Mouse (Mus musculus) ES-E14 (cell line): ENCODE data around the gene Slc6a9. TPM values are rescaled to one million over a fixed set of nuclear protein-coding genes. Genes with fewer than 3 reads are reported as not detected.

Experiments
- DNase-seq: peaks from one replicate; pipeline ENCODE4 v3.0.0-alpha.2; 2013; ENCODE audit warnings: low read depth, low spot score
- H3K27ac ChIP-seq: 2 replicates; pipeline ENCODE4 v1.5.1; 2012; ENCODE audit warnings: low read depth, mild to moderate bottlenecking, low read length, moderate library complexity, mixed read lengths; ENCODE audit not compliant: poor library complexity, insufficient read depth, severe bottlenecking
- H3K36me3 ChIP-seq: 2 replicates; pipeline ENCODE4 v1.6.1; 2012; ENCODE audit warnings: mild to moderate bottlenecking, low read length, moderate library complexity, mixed read lengths; ENCODE audit not compliant: control insufficient read depth, poor library complexity, insufficient read depth, severe bottlenecking
- H3K4me1 ChIP-seq, 2 experiments: fragments of 150-350 bp in 1 of 2; sonication (generic) in 1 of 2; 2 replicates each; pipeline ENCODE4 v1.6.1; 2012; ENCODE audit warnings: low read length in 2 of 2, mild to moderate bottlenecking in 1 of 2, mixed read lengths in 1 of 2; ENCODE audit not compliant: control insufficient read depth in 2 of 2, insufficient read depth in 2 of 2, poor library complexity in 1 of 2
- H3K4me3 ChIP-seq, 2 experiments: fragments of 150-350 bp in 1 of 2; sonication (generic) in 1 of 2; 2 replicates each; pipeline ENCODE4 v1.5.1; 2012; ENCODE audit warnings: low read length in 2 of 2, low read depth in 1 of 2, mild to moderate bottlenecking in 1 of 2, mixed read lengths in 1 of 2; ENCODE audit not compliant: insufficient read depth in 1 of 2, poor library complexity in 1 of 2, severe bottlenecking in 1 of 2
- H3K9ac ChIP-seq: 2 replicates; pipeline ENCODE4 v1.6.1; 2012; ENCODE audit warnings: low read depth, mild to moderate bottlenecking, low read length, mixed read lengths; ENCODE audit not compliant: poor library complexity, insufficient read depth, severe bottlenecking
- H3K9me3 ChIP-seq: fragments of 150-350 bp; sonication (generic); 2 replicates; pipeline ENCODE4 v1.6.1; 2012; ENCODE audit warnings: low read depth, mild to moderate bottlenecking, low read length; ENCODE audit not compliant: control insufficient read depth, insufficient read depth
- CHD2 ChIP-seq: IDR thresholded peaks from 2 replicates; pipeline ENCODE4 v1.6.1; 2014; ENCODE audit warnings: mild to moderate bottlenecking, low read depth, low read length, inconsistent platforms
- HCFC1 ChIP-seq: IDR thresholded peaks from 2 replicates; pipeline ENCODE4 v1.6.1; 2012; ENCODE audit warnings: low read length, inconsistent platforms, borderline replicate concordance; ENCODE audit not compliant: insufficient read depth
- MAFK ChIP-seq: IDR thresholded peaks from 2 replicates; pipeline ENCODE4 v1.6.1; 2014; ENCODE audit warnings: mild to moderate bottlenecking, low read depth, low read length, inconsistent platforms; ENCODE audit not compliant: insufficient read depth
- ZC3H11A ChIP-seq: IDR thresholded peaks from 2 replicates; pipeline ENCODE4 v1.6.1; 2012; ENCODE audit warnings: low read depth, mild to moderate bottlenecking, inconsistent platforms, low read length, borderline replicate concordance
- ZNF384 ChIP-seq: IDR thresholded peaks from 2 replicates; pipeline ENCODE4 v1.6.1; 2012; ENCODE audit warnings: low read depth, low read length, inconsistent platforms
- in situ Hi-C, 2 experiments: fragments of 600-800 bp; cut with MboI; formaldehyde crosslinking; loops; one replicate each; pipeline ENCODE4 v1.15.1; 2025; ENCODE audit warnings: low sequenced_read_pairs in 2 of 2, inconsistent platforms in 1 of 2; ENCODE audit not compliant: unreplicated experiment in 2 of 2
- total RNA-seq: library from RNA; depleted of rRNA; stranded (reverse); fragments of 300-350 nt; gene quantifications from 2 replicates; pipeline ENCODE4 v1.2.3, GENCODE M21; 2012

Gene Slc6a9
- total RNA-seq, 1 experiment, result 6.9 TPM

GRCm38 (mm10) chr4:117873615-117874014, 39.3 kb downstream of the Slc6a9 start:
- H3K4me1 ChIP-seq, result peaks cover 0 to 12% of the 10 kb centered on the region in 2 experiments; a peak in 2 of 4 replicates
- no peak overlapping the region for H3K4me3 ChIP-seq
- H3K9me3 ChIP-seq, result no peaks in the 10 kb centered on the region
- no peak overlapping the region for H3K27ac ChIP-seq
- no peak for DNase-seq
- in situ Hi-C loops, result no loop called here
- no peak overlapping the region for H3K9ac ChIP-seq
- H3K36me3 ChIP-seq, result peaks cover 15% of the 10 kb centered on the region; the same call in 1 of the 2 replicates
- TF ChIP-seq MAFK, result no peak
- no peak for TF ChIP-seq CHD2
- no peak for TF ChIP-seq HCFC1
- TF ChIP-seq ZC3H11A, result no peak
- TF ChIP-seq ZNF384, result no peak

- Histone ChIP-seq H3K9me3 (no peaks in the 10 kb centered on the region), H3K27ac (no peak overlapping the region), H3K4me3 (no peak overlapping the region), H3K36me3 (peaks cover 19% of the 10 kb centered on the region; the same call in 1 of the 2 replicates), H3K4me1 (peaks cover 0 to 12% of the 10 kb centered on the region in 2 experiments; a peak in 1 of 4 replicates), H3K9ac (no peak overlapping the region)
- TF ChIP-seq ZC3H11A (no peak), CHD2 (no peak), HCFC1 (no peak), ZNF384 (no peak), MAFK (no peak)
- in situ Hi-C loops, result no loop called here
- no peak for DNase-seq
Observed at GRCm38 (mm10) chr4:117878301-117878700, 44.0 kb downstream of the Slc6a9 start.

GRCm38 (mm10) chr4:117878703-117879102, 44.4 kb downstream of the Slc6a9 start:
- Histone ChIP-seq H3K36me3 (peaks cover 18% of the 10 kb centered on the region; the same call in 1 of the 2 replicates), H3K9me3 (no peaks in the 10 kb centered on the region), H3K4me1 (peaks cover 0 to 12% of the 10 kb centered on the region in 2 experiments; a peak in 1 of 4 replicates), H3K4me3 (no peak overlapping the region), H3K9ac (no peak overlapping the region), H3K27ac (no peak overlapping the region)
- no peak for TF ChIP-seq MAFK
- no peak for TF ChIP-seq CHD2
- TF ChIP-seq HCFC1, result no peak
- no peak for TF ChIP-seq ZNF384
- TF ChIP-seq ZC3H11A, result no peak
- DNase-seq, result no peak
- in situ Hi-C loops, result no loop called here

GRCm38 (mm10) chr4:117882701-117883691, 48.7 kb downstream of the Slc6a9 start, which contains the start of gene B4galt2:
Gene B4galt2, minus strand, starts transcription at chr4:117883487.
- no peaks in the 10 kb centered on the region for H3K9me3 ChIP-seq
- no peak within 1 kb of the TSS for H3K27ac ChIP-seq
- no peak for DNase-seq
- H3K4me1 ChIP-seq, result peaks cover 0 to 16% of the 10 kb centered on the region in 2 experiments; a peak in 1 of 4 replicates
- in situ Hi-C loops, result no loop called here
- TF ChIP-seq ZNF384 (no peak), HCFC1 (no peak), MAFK (no peak), CHD2 (no peak), ZC3H11A (no peak)
- H3K36me3 ChIP-seq, result peaks cover 22% of the 10 kb centered on the region
- peak within 1 kb of the TSS; percentile 76 to 91 for H3K4me3 ChIP-seq
- peak within 1 kb of the TSS; percentile 86 for H3K9ac ChIP-seq
